Mouse (Mus musculus) lung, postnatal 36 days (tissue): ENCODE measurements around the gene Trim10.
A peak's percentile ranks its signal among the peaks of the same experiment; 100 is the strongest.
"Not testable (repeated sequence)": the region's sequence is repeated elsewhere in the genome, so short reads cannot be mapped to it uniquely, and the experiment has no call there.

Experiments
- DNase-seq: peaks from one replicate; pipeline ENCODE4 v3.0.0; 2022; ENCODE audit warnings: mixed read lengths

Gene Trim10

GRCm38 (mm10) chr17:36866719-36867527, 2.5 kb upstream of the Trim10 start, which contains the start of gene Trim15:
Trim15 (minus strand) TSS chr17:36867210.
- peak; percentile 20 for DNase-seq

- DNase-seq, result no peak
Measured at GRCm38 (mm10) chr17:36868836-36869235, 538 bp upstream of the Trim10 start.

GRCm38 (mm10) chr17:36869955-36870810, 809 bp downstream of the Trim10 start:
- DNase-seq, result peak; percentile 8

GRCm38 (mm10) chr17:36874636-36875035, 5.3 kb downstream of the Trim10 start:
- no peak for DNase-seq

GRCm38 (mm10) chr17:36883350-36883749, 14.0 kb downstream of the Trim10 start:
- peak; percentile 35 for DNase-seq

- DNase-seq, result no peak
Measured at GRCm38 (mm10) chr17:36885132-36885790, 15.9 kb downstream of the Trim10 start.

- no peak for DNase-seq
Measured at GRCm38 (mm10) chr17:36890073-36890903, 20.9 kb downstream of the Trim10 start, which contains the start of gene Trim40. Trim40 (minus strand) TSS chr17:36890123.

- DNase-seq, result not testable (repeated sequence)
Measured at GRCm38 (mm10) chr17:36891496-36891895, 22.1 kb downstream of the Trim10 start.

- peak; percentile 52 for DNase-seq
Measured at GRCm38 (mm10) chr17:36892362-36892761, 23.0 kb downstream of the Trim10 start.

- no peak for DNase-seq
Measured at GRCm38 (mm10) chr17:36893387-36893786, 24.0 kb downstream of the Trim10 start.

- peak; percentile 69 for DNase-seq
Measured at GRCm38 (mm10) chr17:36896583-36896982, 27.2 kb downstream of the Trim10 start.

GRCm38 (mm10) chr17:36897065-36897464, 27.7 kb downstream of the Trim10 start:
- no peak for DNase-seq

- DNase-seq, result no peak
Measured at GRCm38 (mm10) chr17:36897552-36898205, 28.3 kb downstream of the Trim10 start, which contains the start of gene Trim31. Trim31 (plus strand) TSS chr17:36898118.

- DNase-seq, result no peak
Measured at GRCm38 (mm10) chr17:36899376-36899775, 30.0 kb downstream of the Trim10 start.

GRCm38 (mm10) chr17:36900001-36900400, 30.6 kb downstream of the Trim10 start:
- DNase-seq, result no peak

GRCm38 (mm10) chr17:36900691-36901090, 31.3 kb downstream of the Trim10 start:
- DNase-seq, result peak; percentile 33

GRCm38 (mm10) chr17:36903651-36904050, 34.3 kb downstream of the Trim10 start:
- DNase-seq, result peak; percentile 41

GRCm38 (mm10) chr17:36908235-36908634, 38.9 kb downstream of the Trim10 start:
- no peak for DNase-seq

GRCm38 (mm10) chr17:36909802-36910201, 40.4 kb downstream of the Trim10 start:
- no peak for DNase-seq

GRCm38 (mm10) chr17:36912031-36912430, 42.7 kb downstream of the Trim10 start:
- DNase-seq, result no peak

- peak; percentile 93 for DNase-seq
Measured at GRCm38 (mm10) chr17:36914108-36914507, 44.7 kb downstream of the Trim10 start.
